Mouse (Mus musculus): Measurements from ENCODE around the gene Olfr715b. TPM values are rescaled to one million over a fixed set of nuclear protein-coding genes. Genes with fewer than 3 reads are reported as not detected.
"Not testable (repeated sequence)": the region's sequence is repeated elsewhere in the genome, so short reads cannot be mapped to it uniquely, and the experiment has no call there.

Gene Olfr715b
- not detected in 2 replicates for polyA plus RNA-seq (2016; fragmentation: Nextera tagmentation; extraction: Ambion mirVana)

- H3K4me3 ChIP-seq; H3K36me3 ChIP-seq; H3K4me1 ChIP-seq; H3K9me3 ChIP-seq (replicated peaks); H3K4me2 ChIP-seq (replicated peaks); H3K27ac ChIP-seq; H3K27me3 ChIP-seq; ATAC-seq (ENCODE audit: low FRiP score); H3K9ac ChIP-seq: not testable (repeated sequence)
- WGBS: 83% methylated on average over 2 of the region's 2 CpGs
Observed at GRCm38 (mm10) chr7:107110269-107110668, at the start of gene Olfr715b. TSS of gene Olfr715b (minus strand) at chr7:107110369.

GRCm38 (mm10) chr7:107138027-107138426 is 27.9 kb upstream of the Olfr715b start, which contains the start of gene Olfr716:
TSS of gene Olfr716 (plus strand) at chr7:107138327.
- not testable (repeated sequence) for H3K36me3 ChIP-seq; H3K4me2 ChIP-seq (replicated peaks); H3K9ac ChIP-seq; H3K27ac ChIP-seq; H3K9me3 ChIP-seq (replicated peaks); H3K27me3 ChIP-seq; H3K4me1 ChIP-seq; H3K4me3 ChIP-seq; ATAC-seq (ENCODE audit: low FRiP score)
- 77% methylated on average over 2 of the region's 2 CpGs for WGBS

GRCm38 (mm10) chr7:107130983-107131382 is 20.8 kb upstream of the Olfr715b start, which contains the start of gene Olfr715:
TSS of gene Olfr715 (minus strand) at chr7:107131083.
- H3K27ac ChIP-seq; H3K4me2 ChIP-seq (replicated peaks); H3K27me3 ChIP-seq; H3K9ac ChIP-seq; H3K4me1 ChIP-seq; H3K9me3 ChIP-seq (replicated peaks); H3K36me3 ChIP-seq; H3K4me3 ChIP-seq; ATAC-seq (ENCODE audit: low FRiP score): not testable (repeated sequence)
- 91% methylated on average over 3 of the region's 3 CpGs for WGBS

- H3K27ac ChIP-seq: no peak within 1 kb of the TSS
- no peaks in the 10 kb centered on the region for H3K9me3 ChIP-seq (replicated peaks)
- no peak within 1 kb of the TSS for H3K9ac ChIP-seq
- no peak for ATAC-seq (ENCODE audit: low FRiP score)
- H3K4me3 ChIP-seq: no peak within 1 kb of the TSS
- H3K4me2 ChIP-seq (replicated peaks): no peak within 1 kb of the TSS
- H3K36me3 ChIP-seq: no peaks in the 10 kb centered on the region
- H3K27me3 ChIP-seq: no peaks in the 10 kb centered on the region
- WGBS: 72% methylated on average over 1 of the region's 1 CpGs
- no peaks in the 10 kb centered on the region for H3K4me1 ChIP-seq
Observed at GRCm38 (mm10) chr7:107092920-107093319, 17.2 kb downstream of the Olfr715b start, which contains the start of gene Olfr17. TSS of gene Olfr17 (plus strand) at chr7:107093220.

GRCm38 (mm10) chr7:107070681-107071080 is 39.5 kb downstream of the Olfr715b start, which contains the start of gene Olfr714:
TSS of gene Olfr714 (plus strand) at chr7:107070981.
- H3K4me2 ChIP-seq (replicated peaks): no peak within 1 kb of the TSS
- no peak within 1 kb of the TSS for H3K9ac ChIP-seq
- no peaks in the 10 kb centered on the region for H3K4me1 ChIP-seq
- 84% methylated on average over 2 of the region's 2 CpGs for WGBS
- no peaks in the 10 kb centered on the region for H3K27me3 ChIP-seq
- no peaks in the 10 kb centered on the region for H3K36me3 ChIP-seq
- H3K27ac ChIP-seq: no peak within 1 kb of the TSS
- H3K9me3 ChIP-seq (replicated peaks): no peaks in the 10 kb centered on the region
- no peak within 1 kb of the TSS for H3K4me3 ChIP-seq
- ATAC-seq (ENCODE audit: low FRiP score): no peak

Other genes starting within 250 kb of the Olfr715b start
- not detected in 2 replicates for gene Olfr704, start 247.2 kb downstream of the Olfr715b start, polyA plus RNA-seq (2016; fragmentation: Nextera tagmentation; extraction: Ambion mirVana)
- not detected in 2 replicates for gene Olfr705, start 233.5 kb downstream of the Olfr715b start, polyA plus RNA-seq (2016; fragmentation: Nextera tagmentation; extraction: Ambion mirVana)
- gene Olfr706, start 222.2 kb downstream of the Olfr715b start, polyA plus RNA-seq (2016; fragmentation: Nextera tagmentation; extraction: Ambion mirVana): not detected in 2 replicates
- not detected in 2 replicates for gene Olfr707, start 209.1 kb downstream of the Olfr715b start, polyA plus RNA-seq (2016; fragmentation: Nextera tagmentation; extraction: Ambion mirVana)
- gene Olfr1532-ps1, start 202.4 kb downstream of the Olfr715b start, polyA plus RNA-seq (2016; fragmentation: Nextera tagmentation; extraction: Ambion mirVana): not detected in 2 replicates
- not detected in 2 replicates for gene Olfr709-ps1, start 178.2 kb downstream of the Olfr715b start, polyA plus RNA-seq (2016; fragmentation: Nextera tagmentation; extraction: Ambion mirVana)
- gene Olfr710, start 162.1 kb downstream of the Olfr715b start, polyA plus RNA-seq (2016; fragmentation: Nextera tagmentation; extraction: Ambion mirVana): not detected in 2 replicates
- not detected in 2 replicates for gene Olfr6, start 146.4 kb downstream of the Olfr715b start, polyA plus RNA-seq (2016; fragmentation: Nextera tagmentation; extraction: Ambion mirVana)
- not detected in 2 replicates for gene Olfr711, start 134.9 kb downstream of the Olfr715b start, polyA plus RNA-seq (2016; fragmentation: Nextera tagmentation; extraction: Ambion mirVana)
- not detected in 2 replicates for gene Olfr2, start 104.3 kb downstream of the Olfr715b start, polyA plus RNA-seq (2016; fragmentation: Nextera tagmentation; extraction: Ambion mirVana)
- gene Olfr713, start 79.2 kb downstream of the Olfr715b start, polyA plus RNA-seq (2016; fragmentation: Nextera tagmentation; extraction: Ambion mirVana): not detected in 2 replicates
- not detected in 2 replicates for gene Olfr714, start 39.4 kb downstream of the Olfr715b start, polyA plus RNA-seq (2016; fragmentation: Nextera tagmentation; extraction: Ambion mirVana)
- gene Olfr17, start 17.1 kb downstream of the Olfr715b start, polyA plus RNA-seq (2016; fragmentation: Nextera tagmentation; extraction: Ambion mirVana): not detected in 2 replicates
- gene Olfr715, start 20.7 kb upstream of the Olfr715b start, polyA plus RNA-seq (2016; fragmentation: Nextera tagmentation; extraction: Ambion mirVana): not detected in 2 replicates
- not detected in 2 replicates for gene Olfr716, start 28.0 kb upstream of the Olfr715b start, polyA plus RNA-seq (2016; fragmentation: Nextera tagmentation; extraction: Ambion mirVana)
- not detected in 2 replicates for gene Nlrp14, start 56.6 kb upstream of the Olfr715b start, polyA plus RNA-seq (2016; fragmentation: Nextera tagmentation; extraction: Ambion mirVana)
- gene Rbmxl2, start 99.1 kb upstream of the Olfr715b start, polyA plus RNA-seq (2016; fragmentation: Nextera tagmentation; extraction: Ambion mirVana): not detected in 2 replicates